Mouse (Mus musculus) liver, embryonic 11.5 days (tissue): ENCODE measurements around the gene Rab3a. TPM values are rescaled to one million over a fixed set of nuclear protein-coding genes. Genes with fewer than 3 reads are reported as not detected.

Experiments used
- ATAC-seq: fragments of 200-750 bp; cut with Nextera tagmentation; replicated peaks from 2 replicates; pipeline ENCODE4 v1.8.0; 2017; ENCODE audit warnings: moderate number of reproducible peaks, mild to moderate bottlenecking, moderate TSS enrichment, moderate library complexity; ENCODE audit not compliant: low FRiP score
- DNase-seq: peaks from one replicate; pipeline ENCODE4 v3.0.0-alpha.2; 2017; ENCODE audit warnings: low spot score
- H3K27ac ChIP-seq: fragments of 300-500 bp; sonication (generic); 2 replicates; pipeline ENCODE4 v1.5.1; 2014; ENCODE audit warnings: mild to moderate bottlenecking, low read depth, low read length, control low read depth
- H3K27me3 ChIP-seq: fragments of 300-500 bp; sonication (generic); replicated peaks from 2 replicates; pipeline ENCODE4 v1.6.1; 2014; ENCODE audit warnings: low read length, mixed read lengths; ENCODE audit not compliant: control insufficient read depth, insufficient read depth
- H3K36me3 ChIP-seq: fragments of 300-500 bp; sonication (generic); 2 replicates; pipeline ENCODE4 v1.6.1; 2014; ENCODE audit warnings: mild to moderate bottlenecking, low read length, moderate library complexity, mixed read lengths; ENCODE audit not compliant: control insufficient read depth, insufficient read depth
- H3K4me1 ChIP-seq: fragments of 300-500 bp; sonication (generic); replicated peaks from 2 replicates; pipeline ENCODE4 v1.6.1; 2014; ENCODE audit warnings: low read length, mixed read lengths; ENCODE audit not compliant: control insufficient read depth, insufficient read depth
- H3K4me2 ChIP-seq: fragments of 300-500 bp; sonication (generic); 2 replicates; pipeline ENCODE4 v1.6.1; 2014; ENCODE audit warnings: mild to moderate bottlenecking, control low read depth, moderate library complexity
- H3K4me3 ChIP-seq: fragments of 300-500 bp; sonication (generic); 2 replicates; pipeline ENCODE4 v1.5.1; 2014; ENCODE audit warnings: low read depth, low read length, control low read depth
- H3K9ac ChIP-seq: fragments of 300-500 bp; sonication (generic); 2 replicates; pipeline ENCODE4 v1.6.1; 2014; ENCODE audit warnings: low read depth, low read length, control low read depth
- H3K9me3 ChIP-seq: fragments of 300-500 bp; sonication (generic); 2 replicates; pipeline ENCODE4 v1.6.1; 2016; ENCODE audit warnings: low read length, inconsistent platforms, mixed read lengths; ENCODE audit not compliant: control insufficient read depth
- WGBS: fragments of 180-500 bp; shearing (Covaris S2); extraction: QIAGEN DNeasy Blood & Tissue Kit; methylation state at CpG from one replicate; pipeline ENCODE4 v1.1.7; 2014; 5-methylcytosine and 5-hydroxymethylcytosine counted together
- polyA plus RNA-seq: library from polyadenylated mRNA; unstranded; fragments of >200 nt; fragmentation: Nextera tagmentation; extraction: Ambion mirVana; gene quantifications from 2 replicates; pipeline ENCODE4 v1.2.1, GENCODE M21; 2014

Rab3a gene
- polyA plus RNA-seq, 1 experiment from 2014 or later, result 6.3 TPM

DNA sequence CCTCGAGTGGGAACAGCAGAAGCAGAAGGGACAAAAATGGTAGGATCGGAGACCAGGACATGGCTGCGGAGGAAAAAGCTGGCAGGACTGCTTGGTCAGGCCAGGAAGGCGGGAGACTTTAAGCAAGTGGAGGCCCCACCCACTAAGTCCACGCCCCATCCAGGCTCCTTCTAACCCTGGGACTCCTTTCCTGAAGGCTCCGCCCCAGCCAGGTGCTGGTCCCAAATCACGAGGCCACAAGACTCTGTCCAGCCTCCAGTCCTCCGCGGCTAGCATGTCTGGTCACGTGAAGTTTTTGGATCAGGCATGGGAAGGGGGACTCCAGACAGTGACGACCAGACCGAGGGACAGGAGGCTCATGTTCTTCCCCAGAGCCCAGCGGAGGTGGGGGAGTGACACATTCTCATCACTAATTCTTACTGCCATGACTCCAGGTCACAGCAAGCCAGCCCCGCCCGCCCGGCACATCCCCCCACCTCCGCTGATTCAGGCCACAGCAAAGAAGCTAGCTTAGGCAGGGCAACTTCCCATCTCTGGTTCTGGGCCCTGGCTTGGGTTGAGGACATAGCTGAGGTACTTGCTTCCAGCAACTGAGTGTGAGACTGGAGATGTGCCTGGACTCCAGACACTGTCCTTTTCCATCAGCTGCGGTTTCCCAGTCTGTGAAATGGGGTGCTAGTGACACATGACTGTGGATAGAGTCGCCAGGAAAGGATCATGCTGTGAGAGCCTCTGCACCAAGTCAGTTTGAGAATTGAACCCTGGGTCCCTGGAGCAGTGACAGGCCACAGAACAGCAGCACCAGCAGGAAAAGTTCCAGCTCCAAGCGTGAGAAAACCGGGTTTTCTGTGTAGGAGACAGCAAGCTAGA lies 12.3 kb downstream of the Rab3a start:
- Histone ChIP-seq H3K9ac (peak overlapping the region; percentile 74), H3K9me3 (no peaks in the 10 kb centered on the region), H3K36me3 (peaks cover 16% of the 10 kb centered on the region), H3K4me1 (peaks cover 69% of the 10 kb centered on the region), H3K4me3 (peak overlapping the region; percentile 60), H3K27me3 (no peaks in the 10 kb centered on the region), H3K4me2 (peak overlapping the region; percentile 99), H3K27ac (peak overlapping the region; percentile 28)
- 11% methylated on average over 21 of the region's 21 CpGs for WGBS
- DNase-seq, result peak; percentile 59
- peak; percentile 27; the same call in 1 of the 2 replicates for ATAC-seq

DNA sequence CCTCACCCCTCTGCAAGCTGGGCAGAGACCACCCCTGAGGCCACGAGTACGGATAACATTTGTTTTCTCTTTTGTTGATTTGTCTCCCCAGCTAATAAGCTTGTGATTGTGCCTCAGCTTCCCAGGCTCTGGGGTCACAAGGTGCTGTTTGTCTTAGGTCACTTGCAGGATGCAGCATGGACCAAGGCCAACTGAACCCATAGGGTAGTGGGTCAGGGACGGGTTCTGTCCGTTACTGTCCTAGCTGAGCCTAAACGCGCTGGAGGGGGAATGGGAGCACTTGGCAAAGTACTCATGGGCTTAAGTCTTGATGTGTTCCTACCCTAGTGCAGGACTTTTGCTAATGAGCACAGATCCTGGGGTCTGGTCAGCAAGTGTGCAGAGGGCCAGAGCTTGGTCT lies 13.0 kb downstream of the Rab3a start:
- ATAC-seq (no peak), DNase-seq (no peak)
- Histone ChIP-seq H3K27ac (no peak overlapping the region; the same call in 1 of the 2 replicates), H3K36me3 (peaks cover 20% of the 10 kb centered on the region), H3K9me3 (no peaks in the 10 kb centered on the region), H3K4me1 (peaks cover 62% of the 10 kb centered on the region), H3K9ac (peak overlapping the region; percentile 22; the same call in 1 of the 2 replicates), H3K4me3 (no peak overlapping the region), H3K4me2 (no peak overlapping the region; the same call in 1 of the 2 replicates), H3K27me3 (no peaks in the 10 kb centered on the region)
- 76% methylated on average over 6 of the region's 6 CpGs for WGBS

DNA sequence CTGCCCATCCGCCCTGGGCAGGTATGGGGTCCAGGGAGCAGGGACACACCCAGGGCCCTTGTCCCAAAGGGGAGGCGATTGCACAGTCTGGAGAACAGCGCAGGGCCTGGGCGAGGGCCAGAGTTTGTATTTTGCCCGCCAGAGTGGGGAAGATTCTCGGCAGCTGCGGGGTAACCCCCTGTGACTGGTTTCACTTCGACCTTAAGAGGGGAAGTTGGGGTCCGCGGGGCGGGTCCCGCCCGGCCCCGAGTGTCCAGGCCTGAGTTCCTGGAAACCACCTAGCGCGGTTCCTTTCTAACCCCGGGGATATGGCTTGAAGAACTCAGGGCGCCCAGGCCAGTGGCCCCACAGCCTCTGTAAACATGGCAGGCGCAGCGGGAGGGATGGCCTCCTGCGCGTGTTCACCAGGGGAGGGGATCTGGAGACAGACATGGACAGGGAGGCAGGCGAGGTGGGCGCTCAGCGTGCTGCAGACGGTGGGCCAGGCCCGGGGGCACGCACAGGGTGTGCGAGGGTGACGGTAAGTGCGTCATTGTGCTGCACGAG lies 13.8 kb downstream of the Rab3a start:
- Histone ChIP-seq H3K9me3 (no peaks in the 10 kb centered on the region), H3K27ac (no peak overlapping the region), H3K27me3 (no peaks in the 10 kb centered on the region), H3K4me1 (peaks cover 58% of the 10 kb centered on the region), H3K4me3 (no peak overlapping the region), H3K4me2 (peak overlapping the region; percentile 9; the same call in 1 of the 2 replicates), H3K9ac (no peak overlapping the region), H3K36me3 (peaks cover 20% of the 10 kb centered on the region)
- WGBS, result 91% methylated on average over 32 of the region's 32 CpGs
- no peak for ATAC-seq
- DNase-seq, result no peak

DNA sequence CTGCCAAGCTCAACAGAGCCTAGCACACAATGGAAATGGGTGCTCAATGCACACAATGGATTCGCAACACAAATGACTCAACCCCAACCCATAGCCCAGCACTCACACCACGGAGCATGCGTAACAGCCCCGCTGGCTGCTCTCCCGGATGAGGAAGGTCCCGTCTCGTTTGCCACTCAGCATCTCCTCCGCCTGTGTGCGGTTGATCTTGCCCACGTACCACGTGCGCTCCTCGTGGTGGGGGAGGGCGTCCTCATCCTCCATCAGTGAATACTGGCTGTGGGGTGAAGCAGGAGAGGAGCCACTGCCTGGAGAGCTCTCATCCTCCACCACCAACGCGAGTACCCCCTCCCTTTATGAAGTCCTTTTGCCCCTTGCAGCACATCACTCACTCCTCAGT lies 14.5 kb downstream of the Rab3a start:
- peak overlapping the region; percentile 42 for H3K27ac ChIP-seq
- H3K4me1 ChIP-seq, result peaks cover 53% of the 10 kb centered on the region
- ATAC-seq (no peak), DNase-seq (no peak)
- peaks cover 27% of the 10 kb centered on the region for H3K36me3 ChIP-seq
- peak overlapping the region; percentile 20; the same call in 1 of the 2 replicates for H3K4me3 ChIP-seq
- H3K9me3 ChIP-seq, result no peaks in the 10 kb centered on the region
- no peak overlapping the region for H3K9ac ChIP-seq
- H3K27me3 ChIP-seq, result no peaks in the 10 kb centered on the region
- 84% methylated on average over 16 of the region's 16 CpGs for WGBS
- H3K4me2 ChIP-seq, result peak overlapping the region; percentile 5; the same call in 1 of the 2 replicates

DNA sequence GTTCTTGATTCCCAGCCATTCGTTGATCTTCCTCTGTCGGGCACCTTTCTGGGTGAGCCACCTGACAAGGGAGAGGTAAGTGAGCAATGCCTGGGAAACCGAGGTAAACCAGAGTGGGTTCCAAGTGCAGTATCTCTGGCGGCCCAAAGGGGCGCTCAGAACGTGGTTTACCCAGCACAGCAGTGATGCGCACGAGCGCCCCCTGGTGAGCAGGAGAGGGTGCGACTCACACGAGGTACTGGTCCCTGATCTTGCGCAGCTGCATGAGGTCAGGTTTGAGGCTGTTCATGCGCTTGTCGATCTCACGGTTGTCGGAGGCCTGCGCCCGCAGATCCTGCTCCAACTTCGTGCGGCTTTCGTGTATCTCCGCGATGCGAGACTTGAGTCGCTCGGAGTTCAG lies 14.9 kb downstream of the Rab3a start:
- peaks cover 52% of the 10 kb centered on the region for H3K4me1 ChIP-seq
- H3K36me3 ChIP-seq, result peaks cover 29% of the 10 kb centered on the region
- DNase-seq (peak; percentile 91), ATAC-seq (peak; percentile 79)
- H3K4me3 ChIP-seq, result 0 out of 2 replicates have a peak overlapping the region, but pooled peaks have one; percentile 6
- no peaks in the 10 kb centered on the region for H3K27me3 ChIP-seq
- peak overlapping the region; percentile 42 for H3K27ac ChIP-seq
- H3K4me2 ChIP-seq, result peak overlapping the region; percentile 39
- H3K9ac ChIP-seq, result peak overlapping the region; percentile 49
- H3K9me3 ChIP-seq, result no peaks in the 10 kb centered on the region
- 5% methylated on average over 26 of the region's 26 CpGs for WGBS

DNA sequence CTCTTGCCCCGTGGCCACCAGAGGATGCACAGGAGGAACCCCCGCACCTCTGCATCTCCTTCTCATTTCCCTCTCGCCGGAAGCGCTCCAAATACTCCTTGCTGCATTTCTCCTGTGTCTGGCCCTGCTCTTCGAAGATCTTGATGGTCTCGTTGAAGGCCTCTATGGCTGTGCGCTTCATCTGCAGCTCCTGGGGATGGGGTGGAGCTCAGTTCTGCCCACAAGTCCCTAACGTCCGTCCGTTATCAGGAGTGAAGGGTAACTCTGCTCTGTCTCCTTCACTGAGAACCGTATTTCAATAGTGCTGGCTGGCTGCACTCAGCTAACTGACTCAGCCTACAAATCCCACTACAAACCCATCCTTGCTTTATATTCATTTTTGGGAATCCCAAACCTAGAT lies 15.4 kb downstream of the Rab3a start:
- H3K36me3 ChIP-seq, result peaks cover 32% of the 10 kb centered on the region
- ATAC-seq (peak; percentile 62), DNase-seq (no peak)
- peak overlapping the region; percentile 39 for H3K4me2 ChIP-seq
- no peak overlapping the region for H3K4me3 ChIP-seq
- WGBS, result 46% methylated on average over 12 of the region's 12 CpGs
- peak overlapping the region; percentile 49 for H3K9ac ChIP-seq
- H3K9me3 ChIP-seq, result no peaks in the 10 kb centered on the region
- peaks cover 49% of the 10 kb centered on the region for H3K4me1 ChIP-seq
- no peaks in the 10 kb centered on the region for H3K27me3 ChIP-seq
- peak overlapping the region; percentile 42 for H3K27ac ChIP-seq

DNA sequence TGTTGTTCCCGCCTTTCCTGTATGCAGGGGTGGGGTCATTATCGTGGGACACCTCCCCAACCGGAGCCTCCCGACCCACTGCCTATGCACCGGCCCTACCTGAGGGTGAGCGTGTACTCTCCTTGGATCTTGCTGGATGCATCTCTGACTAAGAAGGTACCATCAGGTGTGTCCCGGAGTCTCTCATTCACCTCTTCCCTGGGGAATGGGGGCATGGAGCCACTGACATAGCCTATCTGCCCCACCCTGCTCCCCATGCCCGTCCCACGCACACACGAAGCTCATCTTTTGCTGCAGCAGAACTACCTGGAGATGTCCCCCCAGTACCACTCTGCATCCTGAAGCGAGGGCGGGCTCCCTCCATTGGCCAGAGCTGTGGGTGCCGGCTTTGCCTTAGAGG lies 16.3 kb downstream of the Rab3a start:
- DNase-seq, result no peak
- Histone ChIP-seq H3K9me3 (no peaks in the 10 kb centered on the region), H3K4me3 (no peak overlapping the region), H3K27ac (no peak overlapping the region), H3K36me3 (peaks cover 34% of the 10 kb centered on the region), H3K27me3 (no peaks in the 10 kb centered on the region), H3K9ac (0 out of 2 replicates have a peak overlapping the region, but pooled peaks have one; percentile 16), H3K4me1 (peaks cover 48% of the 10 kb centered on the region), H3K4me2 (no peak overlapping the region)
- WGBS, result 88% methylated on average over 13 of the region's 13 CpGs
- no peak for ATAC-seq

DNA sequence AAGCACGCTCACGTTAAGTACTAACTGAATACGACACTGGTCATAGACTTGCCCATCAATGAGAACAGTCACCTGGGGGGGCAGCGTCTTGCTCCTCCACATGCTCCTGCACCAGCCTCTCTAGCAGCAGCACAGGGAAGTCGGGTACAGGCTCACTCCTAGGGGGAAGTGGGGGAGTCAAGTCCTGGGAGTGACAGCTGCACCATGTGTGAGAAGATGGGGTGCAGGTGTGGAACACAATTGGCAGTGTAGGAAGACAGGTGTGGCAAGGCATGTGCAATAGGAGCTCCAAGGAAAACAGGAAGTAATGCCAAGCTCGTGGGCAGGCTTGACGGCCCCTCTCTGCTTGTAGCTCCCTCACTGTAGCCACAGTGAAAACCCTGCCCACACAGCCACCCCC lies 16.7 kb downstream of the Rab3a start:
- ATAC-seq, result no peak
- 77% methylated on average over 7 of the region's 7 CpGs for WGBS

More for the DNA sequence above, 16.7 kb downstream of the Rab3a start:
- no peak overlapping the region for H3K27ac ChIP-seq
- 0 out of 2 replicates have a peak overlapping the region, but pooled peaks have one; percentile 16 for H3K9ac ChIP-seq
- no peaks in the 10 kb centered on the region for H3K27me3 ChIP-seq
- H3K9me3 ChIP-seq, result no peaks in the 10 kb centered on the region
- H3K4me2 ChIP-seq, result no peak overlapping the region
- DNase-seq, result no peak
- no peak overlapping the region for H3K4me3 ChIP-seq
- H3K4me1 ChIP-seq, result peaks cover 44% of the 10 kb centered on the region
- H3K36me3 ChIP-seq, result peaks cover 34% of the 10 kb centered on the region
